Comparison of ENCODE assay signal across 7 mouse cellular contexts in genomic region chr8:116927880-116928279, GRCm38 (mm10). TPM values are rescaled to one million over a fixed set of nuclear protein-coding genes. Genes with fewer than 3 reads are reported as not detected.
DNase-seq lines count a peak whose midpoint lies in the region; ATAC-seq lines count a peak whose summit lies in the region.

No protein-coding gene starts in this region.

- intact Hi-C loops in left cerebral cortex, postnatal 4 days (cut with DNase I), result no loop called here

- peak; percentile 41 for DNase-seq in left cerebral cortex, postnatal 4 days
- DNase-seq in left cerebral cortex, adult 18-20 months (ENCODE audit: low spot score in 2 of 2), result no peak
- peak; percentile 58 for DNase-seq in T-cell, adult 2 months (ENCODE audit: low spot score)
- DNase-seq in lung, postnatal 14 days, result peak; percentile 63
- DNase-seq in thymus, postnatal 10 days (ENCODE audit: low spot score in 2 of 2), result peak; percentile 41 to 75
- DNase-seq in ovary, postnatal 10 days (ENCODE audit: low spot score), result no peak

- ATAC-seq in erythroid progenitor cell, adult 5-6 weeks (replicated peaks; ENCODE audit: low FRiP score, poor library complexity, severe bottlenecking), result peak; percentile 81

RNA-seq across cellular contexts. Expression of gene Cenpn, which starts 6.3 kb away (rescaled TPM):
- total RNA-seq in left cerebral cortex, postnatal 4 days (2021), result 1 to 10 TPM; 3.8 to 4.7 TPM
- total RNA-seq in left cerebral cortex, adult 18-20 months (2021), result 1 to 10 TPM; 1.0 to 2.0 TPM
- total RNA-seq in erythroid progenitor cell, adult 5-6 weeks (2015; ENCODE audit: low replicate concordance), result 72.8 and 106 TPM in 2 replicates
- 62.6 and 77.5 TPM in 2 replicates for total RNA-seq in erythroid progenitor cell, adult 5-6 weeks (2017; ENCODE audit: low replicate concordance)

RNA-seq across cellular contexts. Expression of gene Cmc2, which starts 6.6 kb away (rescaled TPM):
- 1 to 10 TPM; 7.7 to 9.8 TPM for total RNA-seq in left cerebral cortex, postnatal 4 days (2021)
- 10 to 100 TPM; 17.8 to 18.2 TPM for total RNA-seq in left cerebral cortex, adult 18-20 months (2021)
- total RNA-seq in erythroid progenitor cell, adult 5-6 weeks (2015; ENCODE audit: low replicate concordance), result 38.6 and 67.4 TPM in 2 replicates
- 87.8 and 107 TPM in 2 replicates for total RNA-seq in erythroid progenitor cell, adult 5-6 weeks (2017; ENCODE audit: low replicate concordance)

RNA-seq across cellular contexts. Expression of gene Atmin, which starts 15.3 kb away (rescaled TPM):
- total RNA-seq in left cerebral cortex, postnatal 4 days (2021), result 10 to 100 TPM; 27.7 to 30.1 TPM
- 10 to 100 TPM; 76.7 to 77.7 TPM for total RNA-seq in left cerebral cortex, adult 18-20 months (2021)
- total RNA-seq in erythroid progenitor cell, adult 5-6 weeks (2015; ENCODE audit: low replicate concordance), result 7.2 and 10.5 TPM in 2 replicates
- 1.0 and 2.3 TPM in 2 replicates for total RNA-seq in erythroid progenitor cell, adult 5-6 weeks (2017; ENCODE audit: low replicate concordance)

RNA-seq across cellular contexts. Expression of gene 1700030J22Rik, which starts 50.9 kb away (rescaled TPM):
- 10 to 100 TPM; 11.9 to 13.3 TPM for total RNA-seq in left cerebral cortex, postnatal 4 days (2021)
- total RNA-seq in left cerebral cortex, adult 18-20 months (2021), result 10 to 100 TPM; 10.1 to 11.8 TPM
- total RNA-seq in erythroid progenitor cell, adult 5-6 weeks (2015; ENCODE audit: low replicate concordance), result not detected in 2 replicates
- not detected in 2 replicates for total RNA-seq in erythroid progenitor cell, adult 5-6 weeks (2017; ENCODE audit: low replicate concordance)

Comparison
In these comparisons a context has a peak if more than half of its experiments do, and no peak if none do; other contexts are left out.
1. DNase-seq: peak in left cerebral cortex, postnatal 4 days (single experiment), T-cell, adult 2 months (single experiment), lung, postnatal 14 days (single experiment) and thymus, postnatal 10 days (2 of 2); none in left cerebral cortex, adult 18-20 months (0 of 2) and ovary, postnatal 10 days (single experiment).
2. RNA of gene Cenpn, which starts 6.3 kb away (total RNA-seq): 62.6 to 106 TPM in erythroid progenitor cell, adult 5-6 weeks; 3.8 to 4.7 TPM in left cerebral cortex, postnatal 4 days and 1.0 to 2.0 TPM in left cerebral cortex, adult 18-20 months; every median in the first group is over 10 times any median in the second.